Mouse (Mus musculus) lung, embryonic 16.5 days (tissue): Measurements from ENCODE around the gene Eng. TPM values are rescaled to one million over a fixed set of nuclear protein-coding genes. Genes with fewer than 3 reads are reported as not detected.
A peak's percentile ranks its signal among the peaks of the same experiment; 100 is the strongest.

Experiments
- ATAC-seq: fragments of 200-750 bp; cut with Nextera tagmentation; 2 replicates; pipeline ENCODE4 v1.8.0; 2017; ENCODE audit warnings: low read depth, mild to moderate bottlenecking, moderate library complexity
- H3K27ac ChIP-seq: fragments of 300-500 bp; sonication (generic); 2 replicates; pipeline ENCODE4 v1.5.1; 2014; ENCODE audit warnings: mild to moderate bottlenecking, control low read depth, low read length
- H3K27me3 ChIP-seq: fragments of 300-500 bp; sonication (generic); 2 replicates; pipeline ENCODE4 v1.6.1; 2014; ENCODE audit warnings: low read depth, low read length, mixed read lengths; ENCODE audit not compliant: control insufficient read depth, insufficient read depth
- H3K36me3 ChIP-seq: fragments of 300-500 bp; sonication (generic); 2 replicates; pipeline ENCODE4 v1.6.1; 2014; ENCODE audit warnings: low read length; ENCODE audit not compliant: control insufficient read depth, insufficient read depth
- H3K4me1 ChIP-seq: fragments of 300-500 bp; sonication (generic); replicated peaks from 2 replicates; pipeline ENCODE4 v1.6.1; 2014; ENCODE audit warnings: low read length, mixed read lengths; ENCODE audit not compliant: control insufficient read depth, insufficient read depth
- H3K4me2 ChIP-seq: fragments of 300-500 bp; sonication (generic); 2 replicates; pipeline ENCODE4 v1.6.1; 2014; ENCODE audit warnings: low read depth, low read length, control low read depth
- H3K4me3 ChIP-seq: fragments of 300-500 bp; sonication (generic); 2 replicates; pipeline ENCODE4 v1.5.1; 2014; ENCODE audit warnings: mild to moderate bottlenecking, low read length, control low read depth
- H3K9ac ChIP-seq: fragments of 300-500 bp; sonication (generic); 2 replicates; pipeline ENCODE4 v1.6.1; 2014; ENCODE audit warnings: low read length, control low read depth
- H3K9me3 ChIP-seq: fragments of 300-500 bp; sonication (generic); 2 replicates; pipeline ENCODE4 v1.6.1; 2016; ENCODE audit warnings: low read length; ENCODE audit not compliant: control insufficient read depth
- WGBS: fragments of 180-500 bp; shearing (Covaris S2); extraction: QIAGEN DNeasy Blood & Tissue Kit; methylation state at CpG from one replicate; pipeline ENCODE4 v1.1.7; 2014; 5-methylcytosine and 5-hydroxymethylcytosine counted together
- polyA plus RNA-seq: library from polyadenylated mRNA; unstranded; fragments of >200 nt; fragmentation: Nextera tagmentation; extraction: Ambion mirVana; gene quantifications from 2 replicates; pipeline ENCODE4 v1.2.1, GENCODE M21; 2015

Gene Eng
- polyA plus RNA-seq, 1 experiment from 2014 or later = 120 TPM

- ATAC-seq = no peak
- Histone ChIP-seq H3K36me3 (peaks cover 15% of the 10 kb centered on the region; the same call in 1 of the 2 replicates), H3K4me2 (no peak overlapping the region), H3K27ac (no peak overlapping the region), H3K4me3 (no peak overlapping the region), H3K9ac (no peak overlapping the region), H3K4me1 (no peaks in the 10 kb centered on the region; the same call in 1 of the 2 replicates), H3K9me3 (no peaks in the 10 kb centered on the region), H3K27me3 (no peaks in the 10 kb centered on the region)
- 89% methylated on average over 7 of the region's 7 CpGs for WGBS
These were observed 21.8 kb downstream of the Eng start for GRCm38 (mm10) chr2:32668176-32668575.

DNA sequence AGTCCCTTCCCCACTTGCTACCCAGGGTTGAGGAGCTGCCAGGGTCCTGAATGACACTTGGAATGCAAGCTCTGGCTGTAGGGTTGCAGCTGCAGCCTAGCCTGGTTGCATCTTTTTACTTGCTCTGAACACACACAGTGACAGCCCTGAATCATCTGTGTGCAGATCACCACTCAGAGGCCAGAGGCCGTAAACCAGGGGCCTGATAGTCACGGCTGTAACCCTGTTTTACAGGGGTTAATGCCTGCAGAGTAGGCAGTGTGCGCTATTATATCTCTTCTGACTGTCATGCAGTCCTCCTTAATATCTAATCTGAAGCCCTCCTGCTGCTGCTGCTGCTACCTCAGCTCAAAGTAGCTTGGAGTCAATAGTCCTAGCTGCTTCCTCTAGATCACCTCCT is 23.5 kb downstream of the Eng start:
- WGBS = 80% methylated on average over 3 of the region's 3 CpGs
- peaks cover 2% of the 10 kb centered on the region; the same call in 1 of the 2 replicates for H3K4me1 ChIP-seq
- H3K9ac ChIP-seq = no peak overlapping the region
- no peak overlapping the region for H3K4me3 ChIP-seq
- H3K36me3 ChIP-seq = peaks cover 23% of the 10 kb centered on the region; the same call in 1 of the 2 replicates
- no peaks in the 10 kb centered on the region for H3K27me3 ChIP-seq
- no peak overlapping the region for H3K4me2 ChIP-seq
- no peak for ATAC-seq
- no peak overlapping the region for H3K27ac ChIP-seq
- no peaks in the 10 kb centered on the region for H3K9me3 ChIP-seq

DNA sequence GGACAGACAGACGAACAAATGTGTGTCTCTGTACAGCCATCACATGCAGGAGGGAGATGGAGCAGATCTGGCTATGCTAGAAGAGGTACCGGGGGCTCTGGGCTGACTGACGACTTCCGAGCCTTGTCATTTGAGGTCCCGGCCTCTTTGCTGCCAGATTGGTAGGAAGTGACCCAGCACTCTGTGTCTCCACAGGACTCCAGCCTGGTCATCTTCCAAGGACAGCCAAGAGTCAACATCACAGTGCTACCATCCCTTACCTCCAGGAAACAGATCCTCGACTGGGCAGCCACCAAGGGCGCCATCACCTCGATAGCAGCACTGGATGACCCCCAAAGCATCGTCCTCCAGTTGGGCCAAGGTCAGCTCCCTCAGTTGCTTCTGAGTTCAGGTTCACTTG is 24.8 kb downstream of the Eng start:
- 85% methylated on average over 9 of the region's 9 CpGs for WGBS
- H3K4me1 ChIP-seq = peaks cover 2% of the 10 kb centered on the region; the same call in 1 of the 2 replicates
- H3K27me3 ChIP-seq = no peaks in the 10 kb centered on the region
- H3K4me3 ChIP-seq = no peak overlapping the region
- no peaks in the 10 kb centered on the region; the same call in 1 of the 2 replicates for H3K9me3 ChIP-seq
- H3K9ac ChIP-seq = no peak overlapping the region
- no peak for ATAC-seq
- peaks cover 35% of the 10 kb centered on the region for H3K36me3 ChIP-seq
- no peak overlapping the region for H3K4me2 ChIP-seq
- no peak overlapping the region for H3K27ac ChIP-seq

DNA sequence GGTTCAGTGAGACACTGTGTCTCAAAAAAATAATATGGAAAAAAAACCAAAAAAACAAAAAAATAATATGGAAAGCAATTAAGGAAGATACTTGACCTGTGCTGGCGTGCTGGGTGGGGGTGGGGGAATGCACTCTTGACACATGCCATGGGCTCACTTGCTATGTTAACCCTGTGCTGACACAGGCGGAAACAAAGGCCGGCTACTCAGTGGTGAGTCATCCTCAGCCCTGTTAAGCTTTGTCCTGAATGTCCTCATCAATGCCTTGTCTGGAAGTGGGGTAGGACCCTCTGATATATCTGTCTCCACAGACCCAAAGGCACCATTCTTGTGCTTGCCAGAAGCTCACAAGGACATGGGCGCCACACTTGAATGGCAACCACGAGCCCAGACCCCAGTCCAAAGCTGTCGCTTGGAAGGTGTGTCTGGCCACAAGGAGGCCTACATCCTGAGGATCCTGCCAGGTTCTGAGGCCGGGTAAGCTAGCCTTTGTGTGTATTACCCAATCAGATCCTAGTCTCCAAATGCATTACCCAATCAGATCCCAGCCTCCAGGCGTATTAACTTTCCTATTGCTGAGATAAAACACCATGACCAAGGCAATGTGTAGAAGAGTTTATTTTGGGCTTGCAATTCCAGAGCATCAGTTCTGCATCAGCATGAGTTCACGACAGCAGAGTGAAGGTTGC is 25.7 kb downstream of the Eng start:
- H3K27me3 ChIP-seq = no peaks in the 10 kb centered on the region
- peaks cover 2% of the 10 kb centered on the region; the same call in 1 of the 2 replicates for H3K4me1 ChIP-seq
- no peak overlapping the region for H3K27ac ChIP-seq
- no peak overlapping the region for H3K9ac ChIP-seq
- ATAC-seq = no peak
- peaks cover 36% of the 10 kb centered on the region for H3K36me3 ChIP-seq
- 69% methylated on average over 9 of the region's 9 CpGs for WGBS
- H3K9me3 ChIP-seq = no peaks in the 10 kb centered on the region; the same call in 1 of the 2 replicates
- H3K4me2 ChIP-seq = no peak overlapping the region
- no peak overlapping the region for H3K4me3 ChIP-seq

- ATAC-seq = peak; percentile 80
- no peaks in the 10 kb centered on the region for H3K27me3 ChIP-seq
- H3K27ac ChIP-seq = no peak overlapping the region
- 69% methylated on average over 16 of the region's 16 CpGs for WGBS
- H3K4me2 ChIP-seq = no peak overlapping the region
- H3K4me3 ChIP-seq = no peak overlapping the region
- H3K9ac ChIP-seq = no peak overlapping the region
- H3K4me1 ChIP-seq = peaks cover 2% of the 10 kb centered on the region; the same call in 1 of the 2 replicates
- H3K9me3 ChIP-seq = no peaks in the 10 kb centered on the region; the same call in 1 of the 2 replicates
- H3K36me3 ChIP-seq = peaks cover 39% of the 10 kb centered on the region
These were observed 27.0 kb downstream of the Eng start for GRCm38 (mm10) chr2:32673176-32673917.

- Histone ChIP-seq H3K4me3 (no peak overlapping the region), H3K27me3 (no peaks in the 10 kb centered on the region), H3K36me3 (peaks cover 38% of the 10 kb centered on the region), H3K27ac (no peak overlapping the region), H3K9ac (no peak overlapping the region), H3K4me2 (no peak overlapping the region), H3K4me1 (peaks cover 7% of the 10 kb centered on the region; the same call in 1 of the 2 replicates), H3K9me3 (no peaks in the 10 kb centered on the region; the same call in 1 of the 2 replicates)
- ATAC-seq = no peak
- 86% methylated on average over 3 of the region's 3 CpGs for WGBS
These were observed 30.4 kb downstream of the Eng start for GRCm38 (mm10) chr2:32676821-32677220.

DNA sequence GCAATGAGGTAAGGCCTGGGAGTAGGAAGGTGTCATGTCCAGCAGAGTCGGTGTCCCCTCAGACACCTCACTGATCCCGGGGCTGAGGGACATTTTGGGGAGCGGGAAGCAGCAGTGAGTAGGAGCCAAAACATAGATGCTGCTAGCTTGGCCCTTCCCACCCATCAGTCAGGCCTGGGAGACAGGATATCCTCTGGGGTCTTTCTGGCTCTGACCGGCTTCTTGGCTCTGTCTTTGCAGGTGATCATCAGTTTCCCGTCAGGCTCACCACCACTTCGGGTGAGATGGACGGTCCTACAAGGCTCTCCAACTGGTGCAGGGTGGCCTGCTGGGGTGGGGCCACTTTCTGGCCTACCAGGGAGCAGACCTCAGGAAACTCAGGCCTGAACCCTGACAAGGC is 31.3 kb downstream of the Eng start:
- ATAC-seq = no peak
- H3K27ac ChIP-seq = no peak overlapping the region
- 79% methylated on average over 7 of the region's 7 CpGs for WGBS
- H3K27me3 ChIP-seq = no peaks in the 10 kb centered on the region
- H3K9me3 ChIP-seq = no peaks in the 10 kb centered on the region; the same call in 1 of the 2 replicates
- H3K9ac ChIP-seq = no peak overlapping the region
- no peak overlapping the region for H3K4me3 ChIP-seq
- H3K4me1 ChIP-seq = peaks cover 7% of the 10 kb centered on the region; the same call in 1 of the 2 replicates
- H3K36me3 ChIP-seq = peaks cover 44% of the 10 kb centered on the region
- H3K4me2 ChIP-seq = no peak overlapping the region

DNA sequence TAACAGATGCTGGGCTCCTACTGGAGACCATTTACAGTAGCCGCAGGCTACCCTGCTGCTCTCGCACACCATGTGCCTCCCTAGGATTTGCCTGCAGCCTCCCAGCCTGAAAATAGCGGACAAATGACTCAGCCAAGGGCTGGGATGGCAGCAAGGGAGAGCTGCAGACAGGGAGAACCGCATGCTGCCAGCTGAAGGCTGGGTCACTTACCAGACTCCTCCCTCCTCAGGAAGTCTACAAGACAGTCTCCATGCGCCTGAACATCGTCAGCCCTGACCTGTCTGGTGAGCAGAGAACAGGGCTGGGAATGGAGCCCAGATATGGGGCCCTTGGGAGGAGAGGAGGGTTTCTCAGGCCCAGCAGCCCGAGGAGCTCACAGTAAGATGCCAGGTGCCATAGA is 33.7 kb downstream of the Eng start:
- Histone ChIP-seq H3K9ac (no peak overlapping the region; the same call in 1 of the 2 replicates), H3K9me3 (no peaks in the 10 kb centered on the region; the same call in 1 of the 2 replicates), H3K4me2 (no peak overlapping the region), H3K27me3 (no peaks in the 10 kb centered on the region), H3K4me1 (peaks cover 5% of the 10 kb centered on the region; the same call in 1 of the 2 replicates), H3K4me3 (no peak overlapping the region), H3K27ac (no peak overlapping the region), H3K36me3 (peaks cover 40% of the 10 kb centered on the region)
- peak; percentile 63 for ATAC-seq
- 29% methylated on average over 7 of the region's 7 CpGs for WGBS

GRCm38 (mm10) chr2:32680961-32681650 is 34.7 kb downstream of the Eng start:
- Histone ChIP-seq H3K36me3 (peaks cover 39% of the 10 kb centered on the region), H3K4me3 (no peak overlapping the region), H3K27me3 (no peaks in the 10 kb centered on the region), H3K27ac (no peak overlapping the region), H3K9ac (no peak overlapping the region), H3K9me3 (no peaks in the 10 kb centered on the region), H3K4me1 (peaks cover 5% of the 10 kb centered on the region; the same call in 1 of the 2 replicates), H3K4me2 (no peak overlapping the region)
- 87% methylated on average over 19 of the region's 19 CpGs for WGBS
- no peak for ATAC-seq
